Mouse (Mus musculus) limb, embryonic 12.5 days (tissue): Measurements from ENCODE around the gene Plcg1. TPM values are rescaled to one million over a fixed set of nuclear protein-coding genes. Genes with fewer than 3 reads are reported as not detected.

ENCODE experiments used
- ATAC-seq: fragments of 200-750 bp; cut with Nextera tagmentation; 2 replicates; pipeline ENCODE4 v1.8.0; 2017; ENCODE audit warnings: low read depth, moderate TSS enrichment; ENCODE audit not compliant: insufficient number of reproducible peaks, insufficient read depth, low FRiP score, low TSS enrichment
- H3K27ac ChIP-seq: fragments of 300-500 bp; sonication (generic); 2 replicates; pipeline ENCODE4 v1.5.1; 2016; ENCODE audit warnings: mild to moderate bottlenecking, moderate library complexity
- H3K27me3 ChIP-seq: fragments of 300-500 bp; sonication (generic); 2 replicates; pipeline ENCODE4 v1.6.1; 2016; ENCODE audit warnings: mild to moderate bottlenecking, moderate library complexity
- H3K36me3 ChIP-seq: fragments of 300-500 bp; sonication (generic); 2 replicates; pipeline ENCODE4 v1.6.1; 2016; ENCODE audit warnings: mild to moderate bottlenecking, moderate library complexity
- H3K4me1 ChIP-seq: fragments of 300-500 bp; sonication (generic); replicated peaks from 2 replicates; pipeline ENCODE4 v1.6.1; 2016
- H3K4me2 ChIP-seq: fragments of 300-500 bp; sonication (generic); 2 replicates; pipeline ENCODE4 v1.6.1; 2016; ENCODE audit warnings: mild to moderate bottlenecking, moderate library complexity
- H3K4me3 ChIP-seq: fragments of 300-500 bp; sonication (generic); replicated peaks from 2 replicates; pipeline ENCODE4 v1.5.1; 2016; ENCODE audit warnings: mild to moderate bottlenecking
- H3K9ac ChIP-seq: fragments of 300-500 bp; sonication (generic); replicated peaks from 2 replicates; pipeline ENCODE4 v1.6.1; 2016; ENCODE audit warnings: mild to moderate bottlenecking, moderate library complexity
- H3K9me3 ChIP-seq: fragments of 300-500 bp; sonication (generic); 2 replicates; pipeline ENCODE4 v1.6.1; 2016; ENCODE audit warnings: mild to moderate bottlenecking, moderate library complexity
- WGBS: fragments of 180-500 bp; shearing (Covaris S2); methylation state at CpG from one replicate; pipeline ENCODE4 v1.1.7; 2016; 5-methylcytosine and 5-hydroxymethylcytosine counted together
- polyA plus RNA-seq: library from polyadenylated mRNA; unstranded; fragments of >200 nt; fragmentation: Nextera tagmentation; extraction: Ambion mirVana; gene quantifications from 2 replicates; pipeline ENCODE4 v1.2.1, GENCODE M21; 2016

Plcg1 gene
- polyA plus RNA-seq: 106 and 111 TPM in 2 replicates

- Histone ChIP-seq H3K4me2 (peak within 1 kb of the TSS; percentile 94), H3K27ac (peak within 1 kb of the TSS; percentile 98), H3K9me3 (no peaks in the 10 kb centered on the region), H3K4me1 (peaks cover 44% of the 10 kb centered on the region), H3K36me3 (peaks cover 32% of the 10 kb centered on the region), H3K4me3 (peak within 1 kb of the TSS; percentile 86), H3K27me3 (no peaks in the 10 kb centered on the region), H3K9ac (peak within 1 kb of the TSS; percentile 99)
- ATAC-seq: peak; percentile 91
- WGBS: under 1% methylated on average over 89 of the region's 99 CpGs
Measured at GRCm38 (mm10) chr2:160731117-160731838, at the start of gene Plcg1. Gene Plcg1, plus strand, starts transcription at chr2:160731300.

GRCm38 (mm10) chr2:160700271-160700670, 30.8 kb upstream of the Plcg1 start:
- WGBS: 87% methylated on average over 5 of the region's 5 CpGs
- no peaks in the 10 kb centered on the region for H3K4me1 ChIP-seq
- peaks cover 76% of the 10 kb centered on the region for H3K36me3 ChIP-seq
- H3K4me2 ChIP-seq: no peak overlapping the region
- H3K27me3 ChIP-seq: no peaks in the 10 kb centered on the region
- no peak overlapping the region for H3K4me3 ChIP-seq
- no peak overlapping the region for H3K27ac ChIP-seq
- no peak overlapping the region for H3K9ac ChIP-seq
- no peak for ATAC-seq
- H3K9me3 ChIP-seq: no peaks in the 10 kb centered on the region

GRCm38 (mm10) chr2:160701603-160702002, 29.5 kb upstream of the Plcg1 start:
- H3K9me3 ChIP-seq: no peaks in the 10 kb centered on the region
- H3K4me3 ChIP-seq: no peak overlapping the region
- no peaks in the 10 kb centered on the region for H3K27me3 ChIP-seq
- H3K4me2 ChIP-seq: no peak overlapping the region
- WGBS: 96% methylated on average over 3 of the region's 3 CpGs
- no peaks in the 10 kb centered on the region for H3K4me1 ChIP-seq
- peaks cover 76% of the 10 kb centered on the region for H3K36me3 ChIP-seq
- no peak overlapping the region for H3K27ac ChIP-seq
- no peak overlapping the region for H3K9ac ChIP-seq
- ATAC-seq: no peak

GRCm38 (mm10) chr2:160702824-160703223, 28.3 kb upstream of the Plcg1 start:
- Histone ChIP-seq H3K4me2 (no peak overlapping the region), H3K9me3 (no peaks in the 10 kb centered on the region), H3K27ac (no peak overlapping the region), H3K4me1 (no peaks in the 10 kb centered on the region), H3K27me3 (no peaks in the 10 kb centered on the region), H3K36me3 (peaks cover 80% of the 10 kb centered on the region), H3K4me3 (no peak overlapping the region), H3K9ac (no peak overlapping the region)
- ATAC-seq: no peak

DNA sequence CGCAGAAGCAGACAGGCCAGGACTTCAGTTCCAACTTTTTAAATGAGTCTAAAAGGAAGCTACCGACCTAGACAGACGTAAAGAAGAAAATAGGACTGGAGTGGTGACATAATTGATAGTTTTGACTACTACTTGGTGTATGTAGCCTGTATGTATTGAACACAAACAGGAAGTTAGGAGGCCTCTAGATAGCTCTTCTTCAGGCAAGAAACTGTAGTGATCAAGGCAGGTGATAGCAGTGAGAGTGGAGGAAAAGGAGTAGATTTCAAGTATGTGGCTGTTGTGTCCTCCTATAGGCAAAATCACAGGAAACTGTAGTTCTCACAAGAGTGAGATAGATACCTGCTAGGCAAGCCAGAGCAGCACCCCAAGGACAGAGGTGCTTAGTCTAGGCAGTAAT, 23.4 kb upstream of the Plcg1 start:
- H3K9me3 ChIP-seq: no peaks in the 10 kb centered on the region
- no peak overlapping the region for H3K27ac ChIP-seq
- ATAC-seq: no peak
- H3K27me3 ChIP-seq: no peaks in the 10 kb centered on the region
- H3K9ac ChIP-seq: no peak overlapping the region
- 98% methylated on average over 3 of the region's 3 CpGs for WGBS
- no peak overlapping the region for H3K4me2 ChIP-seq
- H3K36me3 ChIP-seq: peaks cover 88% of the 10 kb centered on the region
- no peak overlapping the region for H3K4me3 ChIP-seq
- H3K4me1 ChIP-seq: no peaks in the 10 kb centered on the region

GRCm38 (mm10) chr2:160715463-160716030, 15.6 kb upstream of the Plcg1 start:
- no peak for ATAC-seq
- Histone ChIP-seq H3K4me3 (no peak overlapping the region), H3K27ac (no peak overlapping the region), H3K36me3 (peaks cover 94% of the 10 kb centered on the region), H3K9me3 (no peaks in the 10 kb centered on the region), H3K27me3 (no peaks in the 10 kb centered on the region), H3K9ac (no peak overlapping the region), H3K4me2 (no peak overlapping the region), H3K4me1 (no peaks in the 10 kb centered on the region)
- 95% methylated on average over 4 of the region's 4 CpGs for WGBS

DNA sequence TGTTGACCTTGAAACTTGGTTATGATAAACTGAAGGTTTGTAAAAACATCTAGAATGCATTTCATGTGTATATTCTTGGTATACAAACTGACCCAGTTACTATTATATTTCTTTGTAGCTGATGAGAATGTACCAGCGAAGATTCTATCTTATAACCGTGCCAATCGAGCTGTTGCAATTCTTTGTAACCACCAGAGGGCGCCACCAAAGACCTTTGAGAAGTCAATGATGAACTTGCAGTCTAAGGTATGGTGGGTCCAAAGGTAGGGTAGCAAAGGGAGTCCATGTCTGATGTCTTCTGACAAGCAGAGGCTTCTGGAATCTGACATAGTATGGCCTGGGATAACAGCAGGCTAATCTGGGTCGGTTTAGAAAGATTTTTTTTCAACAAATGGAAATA, 13.8 kb upstream of the Plcg1 start:
- no peaks in the 10 kb centered on the region for H3K4me1 ChIP-seq
- H3K27ac ChIP-seq: no peak overlapping the region
- no peak overlapping the region for H3K4me2 ChIP-seq
- no peak overlapping the region for H3K4me3 ChIP-seq
- ATAC-seq: no peak
- H3K9ac ChIP-seq: no peak overlapping the region
- H3K27me3 ChIP-seq: no peaks in the 10 kb centered on the region
- 79% methylated on average over 5 of the region's 5 CpGs for WGBS
- H3K9me3 ChIP-seq: no peaks in the 10 kb centered on the region
- H3K36me3 ChIP-seq: peaks cover 94% of the 10 kb centered on the region

- H3K4me2 ChIP-seq: no peak overlapping the region
- 81% methylated on average over 3 of the region's 3 CpGs for WGBS
- H3K9ac ChIP-seq: no peak overlapping the region
- H3K36me3 ChIP-seq: peaks cover 95% of the 10 kb centered on the region
- H3K27ac ChIP-seq: no peak overlapping the region
- ATAC-seq: no peak
- no peaks in the 10 kb centered on the region for H3K4me1 ChIP-seq
- no peaks in the 10 kb centered on the region for H3K27me3 ChIP-seq
- no peak overlapping the region for H3K4me3 ChIP-seq
- H3K9me3 ChIP-seq: no peaks in the 10 kb centered on the region
Measured at GRCm38 (mm10) chr2:160718811-160719210, 12.3 kb upstream of the Plcg1 start.

- H3K36me3 ChIP-seq: peaks cover 77% of the 10 kb centered on the region
- no peak overlapping the region for H3K9ac ChIP-seq
- 86% methylated on average over 4 of the region's 4 CpGs for WGBS
- no peak overlapping the region for H3K4me3 ChIP-seq
- no peaks in the 10 kb centered on the region for H3K9me3 ChIP-seq
- ATAC-seq: no peak
- no peak overlapping the region for H3K27ac ChIP-seq
- H3K4me2 ChIP-seq: no peak overlapping the region
- no peaks in the 10 kb centered on the region for H3K4me1 ChIP-seq
- no peaks in the 10 kb centered on the region for H3K27me3 ChIP-seq
Measured at GRCm38 (mm10) chr2:160722714-160723113, 8.4 kb upstream of the Plcg1 start.

DNA sequence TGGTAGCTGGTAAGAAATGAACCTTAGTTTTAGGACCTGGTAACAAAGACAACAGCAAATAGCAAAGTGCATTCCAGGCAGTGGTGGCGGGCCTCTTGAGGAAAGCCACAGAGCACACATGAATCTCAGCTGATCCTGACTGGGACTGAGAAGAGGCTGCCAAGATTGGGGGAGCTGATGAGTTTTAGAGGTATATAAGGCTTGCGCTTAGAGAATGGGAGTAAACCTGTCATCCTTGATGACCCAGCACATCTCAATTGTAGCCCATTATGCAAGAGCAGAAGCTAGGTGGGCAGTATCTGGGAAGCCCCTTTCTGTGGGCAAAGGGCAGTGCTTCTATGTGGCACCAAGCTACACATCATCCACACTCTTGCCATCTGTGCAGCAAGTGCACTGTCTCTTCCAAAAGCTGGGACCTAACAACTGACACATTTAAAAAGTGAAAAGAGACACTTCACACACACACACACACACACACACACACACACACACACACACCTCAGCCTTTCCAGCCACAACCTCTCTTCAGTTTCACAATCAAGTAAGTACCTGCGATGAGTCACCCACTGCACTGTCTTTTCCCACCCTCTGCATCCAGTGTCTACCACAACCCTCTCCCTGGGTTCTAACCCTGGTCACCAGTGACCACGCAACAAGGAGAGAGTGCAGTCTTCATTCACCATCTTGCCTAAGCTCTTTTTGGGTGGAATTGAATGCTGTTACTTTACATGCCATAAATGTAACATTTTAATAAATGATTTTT, 7.3 kb upstream of the Plcg1 start:
- Histone ChIP-seq H3K4me2 (no peak overlapping the region), H3K9me3 (no peaks in the 10 kb centered on the region), H3K27ac (no peak overlapping the region), H3K9ac (no peak overlapping the region), H3K4me1 (no peaks in the 10 kb centered on the region), H3K4me3 (no peak overlapping the region), H3K36me3 (peaks cover 67% of the 10 kb centered on the region), H3K27me3 (no peaks in the 10 kb centered on the region)
- ATAC-seq: no peak
- 92% methylated on average over 4 of the region's 4 CpGs for WGBS

DNA sequence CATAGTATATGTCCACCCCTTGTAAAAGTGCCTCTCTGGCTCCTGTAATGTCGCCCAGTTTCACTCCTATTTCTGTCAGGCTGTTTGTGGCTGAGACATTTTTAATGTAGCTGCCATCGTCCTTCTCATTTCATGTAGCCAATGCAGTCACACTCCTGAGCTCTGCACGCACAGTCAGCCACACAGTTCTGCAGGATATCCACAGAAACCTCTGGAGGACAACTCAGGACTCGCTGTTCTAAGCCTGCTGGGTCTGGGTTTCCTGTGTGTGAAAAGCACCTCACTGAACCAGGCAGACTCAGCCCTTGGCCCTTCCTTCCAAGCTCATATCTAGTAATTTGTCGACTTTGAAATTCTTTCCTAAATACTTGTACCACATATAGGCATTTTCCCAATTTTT, 6.6 kb upstream of the Plcg1 start:
- no peak for ATAC-seq
- peaks cover 59% of the 10 kb centered on the region for H3K36me3 ChIP-seq
- H3K9me3 ChIP-seq: no peaks in the 10 kb centered on the region
- H3K4me3 ChIP-seq: no peak overlapping the region
- H3K4me1 ChIP-seq: no peaks in the 10 kb centered on the region; the same call in 1 of the 2 replicates
- H3K9ac ChIP-seq: no peak overlapping the region
- H3K27ac ChIP-seq: no peak overlapping the region
- 94% methylated on average over 5 of the region's 5 CpGs for WGBS
- H3K27me3 ChIP-seq: no peaks in the 10 kb centered on the region
- no peak overlapping the region for H3K4me2 ChIP-seq
